Comparison of ENCODE assay signal across 4 mouse cellular contexts in genomic region chr5:122893270-122893669, GRCm38 (mm10).
"Had no signal": no experiment of that assay in that cellular context is flagged by ENCODE, and none has a peak within 500 bp of the region (broad histone marks: within the 10 kb centered on the region; RNA-seq: fewer than 3 reads in every experiment).

No protein-coding gene starts in this region.

- H3K36me3 ChIP-seq: neural tube, embryonic 13.5 days; neural tube, embryonic 15.5 days; stomach, embryonic 15.5 days had no signal

- H3K27me3 ChIP-seq: neural tube, embryonic 13.5 days; neural tube, embryonic 15.5 days; stomach, embryonic 15.5 days had no signal

- H3K9me3 ChIP-seq: neural tube, embryonic 13.5 days; neural tube, embryonic 15.5 days; stomach, embryonic 15.5 days had no signal

- H3K4me2 ChIP-seq: neural tube, embryonic 13.5 days; neural tube, embryonic 15.5 days; stomach, embryonic 15.5 days had no signal

- H3K27ac ChIP-seq: neural tube, embryonic 13.5 days; neural tube, embryonic 15.5 days; stomach, embryonic 15.5 days; stomach, postnatal 0 days had no signal

- H3K4me1 ChIP-seq: stomach, embryonic 15.5 days had no signal

- H3K4me3 ChIP-seq: neural tube, embryonic 13.5 days; neural tube, embryonic 15.5 days; stomach, embryonic 15.5 days had no signal

- H3K9ac ChIP-seq: neural tube, embryonic 13.5 days; neural tube, embryonic 15.5 days; stomach, embryonic 15.5 days had no signal
